ENCODE assay signal across 8 mouse cellular contexts in genomic region chr1:74397919-74398451, GRCm38 (mm10). TPM values are rescaled to one million over a fixed set of nuclear protein-coding genes. Genes with fewer than 3 reads are reported as not detected.
A peak's percentile ranks its signal among the peaks of the same experiment; 100 is the strongest.
DNase-seq lines count a peak whose midpoint lies in the region; ATAC-seq lines count a peak whose summit lies in the region.

No protein-coding gene starts in this region.

- no peaks in the 10 kb centered on the region for H3K36me3 ChIP-seq in forebrain, embryonic 16.5 days (ENCODE audit: control insufficient read depth, insufficient read depth)

- DNase-seq in MN1 (ENCODE audit: low spot score) = peak; percentile 76
- DNase-seq in cerebellum, adult 18-20 months = peak; percentile 75 to 80
- DNase-seq in heart, postnatal 4 days = peak; percentile 81
- DNase-seq in left cerebral cortex, adult 8-10 months (ENCODE audit: low spot score in 2 of 2) = peak; percentile 40 to 70
- peak; percentile 81 to 84 for DNase-seq in lung, postnatal 4 days
- peak; percentile 67 to 70 for DNase-seq in right cerebral cortex, adult 2 months (ENCODE audit: low spot score in 2 of 2)
- peak; percentile 78 for DNase-seq in yolk sac, embryonic 10.5 days (ENCODE audit: low spot score)

- H3K4me3 ChIP-seq in forebrain, embryonic 16.5 days (replicated peaks; ENCODE audit: low read length) = peak overlapping the region; percentile 57

- peaks cover 9% of the 10 kb centered on the region for H3K4me1 ChIP-seq in forebrain, embryonic 16.5 days (replicated peaks; ENCODE audit: control insufficient read depth, insufficient read depth, low read length)

- peak overlapping the region; percentile 66 for H3K9ac ChIP-seq in forebrain, embryonic 16.5 days (replicated peaks; ENCODE audit: low read depth, low read length)

- 4% methylated on average over 11 of the region's 11 CpGs for WGBS in forebrain, embryonic 16.5 days

- no peaks in the 10 kb centered on the region for H3K9me3 ChIP-seq in forebrain, embryonic 16.5 days (ENCODE audit: control insufficient read depth, low read length)

- peak; percentile 39 for ATAC-seq in forebrain, embryonic 16.5 days

- H3K27ac ChIP-seq in forebrain, embryonic 16.5 days (ENCODE audit: low read length) = peak overlapping the region; percentile 5; the same call in 1 of the 2 replicates

- peak overlapping the region; percentile 86 for H3K4me2 ChIP-seq in forebrain, embryonic 16.5 days (ENCODE audit: low read length)

- no peaks in the 10 kb centered on the region for H3K27me3 ChIP-seq in forebrain, embryonic 16.5 days (replicated peaks; ENCODE audit: control insufficient read depth, insufficient read depth, low read length)

RNA-seq across cellular contexts. Expression of gene Ctdsp1, which starts 6.7 kb away (rescaled TPM):
- polyA plus RNA-seq in forebrain, embryonic 16.5 days (2015; fragmentation: Nextera tagmentation; extraction: Ambion mirVana) = 18.6 and 20.0 TPM in 2 replicates
- total RNA-seq in heart, postnatal 4 days (2021) = 100 to 1,000 TPM; 121 to 126 TPM
- total RNA-seq in left cerebral cortex, adult 8-10 months (2022) = 10 to 100 TPM; 27.2 to 33.7 (median 29.5) TPM

RNA-seq across cellular contexts. Expression of gene Vil1, which starts 11.2 kb away (rescaled TPM):
- polyA plus RNA-seq in forebrain, embryonic 16.5 days (2015; fragmentation: Nextera tagmentation; extraction: Ambion mirVana) = 0.27 and 0.42 TPM in 2 replicates
- total RNA-seq in heart, postnatal 4 days (2021) = 1 to 10 TPM; 1.4 to 2.1 TPM
- under 1 TPM; 0.57 to 0.74 (median 0.64) TPM for total RNA-seq in left cerebral cortex, adult 8-10 months (2022)

RNA-seq across cellular contexts. Expression of gene Slc11a1, which starts 23.0 kb away (rescaled TPM):
- 1.2 and 1.5 TPM in 2 replicates for polyA plus RNA-seq in forebrain, embryonic 16.5 days (2015; fragmentation: Nextera tagmentation; extraction: Ambion mirVana)
- total RNA-seq in heart, postnatal 4 days (2021) = 1 to 10 TPM; 1.7 to 3.4 TPM
- 10 to 100 TPM in 2 of 4 experiments, 1 to 10 TPM in 2; 3.8 to 35.1 (median 15.5) TPM for total RNA-seq in left cerebral cortex, adult 8-10 months (2022)

RNA-seq across cellular contexts. Expression of gene Catip, which starts 36.1 kb away (rescaled TPM):
- polyA plus RNA-seq in forebrain, embryonic 16.5 days (2015; fragmentation: Nextera tagmentation; extraction: Ambion mirVana) = 1.0 and 1.2 TPM in 2 replicates
- under 1 TPM; 0.32 to 0.33 TPM for total RNA-seq in heart, postnatal 4 days (2021)
- total RNA-seq in left cerebral cortex, adult 8-10 months (2022) = 1 to 10 TPM; 1.4 to 2.5 (median 1.8) TPM

Comparison
In these comparisons a context has a peak if more than half of its experiments do, and no peak if none do; other contexts are left out.
1. Peak in every context shown above with its lines: DNase-seq, ATAC-seq, H3K4me3 ChIP-seq and H3K27ac ChIP-seq.